Mouse (Mus musculus) thymus, adult 2 months (tissue): ENCODE measurements around the gene Ttc33. TPM values are rescaled to one million over a fixed set of nuclear protein-coding genes. Genes with fewer than 3 reads are reported as not detected.
A peak's percentile ranks its signal among the peaks of the same experiment; 100 is the strongest.

Source experiments
- DNase-seq: peaks from one replicate; pipeline ENCODE4 v3.0.0; 2021
- H3K27ac ChIP-seq: fragments of 200-500 bp; 2 replicates; pipeline ENCODE4 v1.5.1; 2012; ENCODE audit warnings: low read length, control low read depth; ENCODE audit not compliant: control insufficient read depth, insufficient read depth
- H3K27me3 ChIP-seq: fragments of 200-500 bp; 2 replicates; pipeline ENCODE4 v1.6.1; 2012; ENCODE audit warnings: mild to moderate bottlenecking, low read length, moderate library complexity, mixed read lengths; ENCODE audit not compliant: control insufficient read depth, insufficient read depth
- H3K36me3 ChIP-seq: fragments of 200-500 bp; 2 replicates; pipeline ENCODE4 v1.6.1; 2012; ENCODE audit warnings: mild to moderate bottlenecking, low read length, moderate library complexity; ENCODE audit not compliant: control insufficient read depth, insufficient read depth
- H3K4me1 ChIP-seq: fragments of 200-500 bp; replicated peaks from 2 replicates; pipeline ENCODE4 v1.6.1; 2012; ENCODE audit warnings: low read length; ENCODE audit not compliant: control insufficient read depth, insufficient read depth
- H3K4me3 ChIP-seq: fragments of 200-500 bp; 2 replicates; pipeline ENCODE4 v1.5.1; 2012; ENCODE audit warnings: mild to moderate bottlenecking, low read length, control low read depth, moderate library complexity; ENCODE audit not compliant: control insufficient read depth, insufficient read depth
- CTCF ChIP-seq: fragments of 200-500 bp; IDR thresholded peaks from 2 replicates; pipeline ENCODE4 v1.5.1; 2012; ENCODE audit warnings: mild to moderate bottlenecking, control low read depth, low read length, moderate library complexity, borderline replicate concordance; ENCODE audit not compliant: control insufficient read depth, poor library complexity, insufficient read depth; ENCODE audit errors: extremely low read depth
- POLR2A ChIP-seq: fragments of 200-500 bp; IDR thresholded peaks from 2 replicates; pipeline ENCODE4 v1.6.1; 2012; ENCODE audit warnings: mild to moderate bottlenecking, low read length, control low read depth, moderate library complexity; ENCODE audit not compliant: control insufficient read depth, poor library complexity, insufficient read depth; ENCODE audit errors: extremely low read depth
- WGBS: fragments of 180-500 bp; shearing (Covaris S2); methylation state at CpG from one replicate; pipeline ENCODE4 v1.1.7; 2018; 5-methylcytosine and 5-hydroxymethylcytosine counted together
- polyA plus RNA-seq: library from polyadenylated mRNA; depleted of rRNA; stranded (reverse); fragments of >200 nt; gene quantifications from 2 replicates; pipeline ENCODE4 v1.2.3, GENCODE M21; 2012

Gene Ttc33
- polyA plus RNA-seq, 1 experiment = 4.9 TPM

DNA sequence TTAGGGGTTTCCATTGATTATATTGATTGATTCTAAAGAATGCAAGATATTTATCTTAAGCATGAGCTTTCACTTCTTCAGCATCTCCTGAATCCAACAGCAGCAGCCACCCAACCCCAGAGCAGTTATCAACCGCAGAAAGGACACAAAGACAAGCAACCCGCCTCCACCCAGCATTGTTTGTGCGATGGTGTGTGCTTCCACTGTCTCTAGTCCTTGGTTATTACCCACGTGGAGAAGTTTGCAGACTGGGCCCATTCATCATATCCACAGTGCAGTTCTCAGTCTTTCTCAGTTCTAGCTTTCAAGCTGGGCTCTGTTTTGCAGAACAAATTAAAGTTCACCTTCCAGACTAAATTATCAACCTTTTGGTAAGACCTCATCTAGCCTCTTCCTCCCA lies 54.0 kb downstream of the Ttc33 start:
- Histone ChIP-seq H3K4me1 (peaks cover 19% of the 10 kb centered on the region), H3K27ac (peak overlapping the region; percentile 48), H3K36me3 (peaks cover 14% of the 10 kb centered on the region), H3K4me3 (peak overlapping the region; percentile 9; the same call in 1 of the 2 replicates), H3K27me3 (no peaks in the 10 kb centered on the region)
- TF ChIP-seq CTCF (no peak), POLR2A (no peak)
- DNase-seq = no peak
- WGBS = 3% methylated on average over 4 of the region's 4 CpGs

DNA sequence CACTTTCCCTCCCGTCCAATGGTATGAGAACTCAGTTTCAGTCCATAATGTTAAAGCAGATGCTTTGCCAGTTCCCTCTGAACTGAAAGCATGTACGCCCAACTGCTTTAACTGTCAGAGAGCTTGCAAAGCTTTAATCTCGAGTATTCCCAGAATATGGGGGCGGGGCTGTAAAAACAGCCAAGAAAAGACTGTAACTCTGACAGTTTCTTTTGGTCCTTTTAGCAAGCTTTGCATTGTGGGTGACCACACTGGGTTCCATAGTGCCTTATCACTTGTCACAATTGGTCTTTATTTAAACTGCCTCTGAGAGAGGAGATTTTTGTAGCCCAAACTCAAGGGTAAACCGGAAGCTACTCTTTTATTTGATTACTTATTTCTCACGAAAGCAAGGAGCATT lies 54.6 kb downstream of the Ttc33 start:
- H3K4me1 ChIP-seq = peaks cover 19% of the 10 kb centered on the region
- 0 out of 2 replicates have a peak overlapping the region, but pooled peaks have one; percentile 4 for H3K4me3 ChIP-seq
- peak; percentile 42 for DNase-seq
- TF ChIP-seq POLR2A (no peak), CTCF (no peak)
- H3K27ac ChIP-seq = peak overlapping the region; percentile 48
- peaks cover 9% of the 10 kb centered on the region for H3K36me3 ChIP-seq
- H3K27me3 ChIP-seq = no peaks in the 10 kb centered on the region
- 5% methylated on average over 6 of the region's 6 CpGs for WGBS

DNA sequence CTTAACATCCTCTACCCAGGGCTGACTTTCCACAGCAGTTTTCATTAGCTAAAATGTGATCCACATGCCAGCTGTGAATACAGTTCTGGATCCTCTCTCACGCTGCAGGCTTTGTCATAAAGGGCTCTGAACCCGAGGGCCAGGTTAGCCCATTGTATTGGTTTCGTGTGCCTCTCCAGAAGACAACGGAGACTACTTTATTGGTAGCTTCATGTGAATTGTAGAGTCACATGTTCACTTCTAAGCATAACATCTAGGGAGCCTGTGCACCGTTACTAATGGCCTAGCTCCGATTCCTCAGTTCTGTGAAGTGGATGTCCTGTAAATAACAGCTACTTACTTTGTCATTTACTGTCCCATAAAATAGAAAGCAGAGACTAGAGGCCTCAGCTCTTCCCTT lies 55.0 kb downstream of the Ttc33 start:
- Histone ChIP-seq H3K4me1 (peaks cover 18% of the 10 kb centered on the region), H3K27me3 (no peaks in the 10 kb centered on the region), H3K36me3 (peaks cover 4% of the 10 kb centered on the region; the same call in 1 of the 2 replicates), H3K27ac (no peak overlapping the region; the same call in 1 of the 2 replicates), H3K4me3 (peak overlapping the region; percentile 24; the same call in 1 of the 2 replicates)
- no peak for DNase-seq
- WGBS = 10% methylated on average over 6 of the region's 6 CpGs
- TF ChIP-seq CTCF (no peak), POLR2A (no peak)

DNA sequence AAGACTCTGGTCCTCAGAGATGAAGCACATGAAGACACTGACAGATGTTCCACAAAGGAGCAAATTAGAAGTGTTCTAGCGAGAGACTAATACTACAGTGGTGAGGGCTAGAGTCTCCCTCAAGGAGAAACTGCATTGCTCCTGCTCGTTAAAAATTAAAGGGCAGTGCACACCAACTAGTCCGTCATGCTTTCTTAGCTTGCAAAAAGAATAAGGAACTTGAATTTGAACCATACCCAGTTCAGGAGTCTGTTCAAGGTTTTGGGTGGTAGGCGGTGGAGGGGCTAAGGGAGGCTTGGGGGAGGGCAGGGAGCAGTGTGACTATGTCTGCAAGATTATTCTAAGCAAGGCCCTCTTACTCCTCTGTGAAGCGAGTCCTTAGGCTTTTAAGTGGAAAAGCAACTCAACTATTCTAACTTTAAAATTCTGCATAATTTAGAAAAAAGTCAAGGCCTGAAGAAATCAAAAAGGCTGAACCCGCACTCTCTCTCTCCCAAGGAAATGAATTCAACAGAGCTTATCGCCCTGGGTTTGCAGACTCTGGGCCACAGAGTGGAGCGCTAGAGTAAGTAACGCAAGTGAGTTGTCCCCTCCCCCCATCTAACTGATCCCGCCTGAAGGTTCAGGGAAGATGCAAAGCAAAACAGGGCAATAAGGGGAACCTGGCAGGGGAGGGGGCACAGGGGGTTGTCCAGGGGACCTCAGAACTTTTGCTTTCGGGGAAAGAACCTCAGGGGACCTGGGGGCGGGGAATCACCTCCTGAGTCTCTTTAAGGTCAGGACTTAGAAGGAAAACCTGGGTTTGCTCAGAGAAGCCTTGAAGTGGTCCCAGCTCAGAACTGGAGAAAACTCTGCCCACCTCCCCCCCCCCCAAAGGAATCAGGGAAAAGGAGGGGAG lies 56.2 kb downstream of the Ttc33 start:
- 2% methylated on average over 12 of the region's 12 CpGs for WGBS
- peak overlapping the region; percentile 76 for H3K4me3 ChIP-seq
- H3K27ac ChIP-seq = peak overlapping the region; percentile 71
- TF ChIP-seq CTCF (no peak), POLR2A (no peak)
- no peaks in the 10 kb centered on the region for H3K36me3 ChIP-seq
- H3K4me1 ChIP-seq = peaks cover 15% of the 10 kb centered on the region
- peak; percentile 76 for DNase-seq
- H3K27me3 ChIP-seq = no peaks in the 10 kb centered on the region

DNA sequence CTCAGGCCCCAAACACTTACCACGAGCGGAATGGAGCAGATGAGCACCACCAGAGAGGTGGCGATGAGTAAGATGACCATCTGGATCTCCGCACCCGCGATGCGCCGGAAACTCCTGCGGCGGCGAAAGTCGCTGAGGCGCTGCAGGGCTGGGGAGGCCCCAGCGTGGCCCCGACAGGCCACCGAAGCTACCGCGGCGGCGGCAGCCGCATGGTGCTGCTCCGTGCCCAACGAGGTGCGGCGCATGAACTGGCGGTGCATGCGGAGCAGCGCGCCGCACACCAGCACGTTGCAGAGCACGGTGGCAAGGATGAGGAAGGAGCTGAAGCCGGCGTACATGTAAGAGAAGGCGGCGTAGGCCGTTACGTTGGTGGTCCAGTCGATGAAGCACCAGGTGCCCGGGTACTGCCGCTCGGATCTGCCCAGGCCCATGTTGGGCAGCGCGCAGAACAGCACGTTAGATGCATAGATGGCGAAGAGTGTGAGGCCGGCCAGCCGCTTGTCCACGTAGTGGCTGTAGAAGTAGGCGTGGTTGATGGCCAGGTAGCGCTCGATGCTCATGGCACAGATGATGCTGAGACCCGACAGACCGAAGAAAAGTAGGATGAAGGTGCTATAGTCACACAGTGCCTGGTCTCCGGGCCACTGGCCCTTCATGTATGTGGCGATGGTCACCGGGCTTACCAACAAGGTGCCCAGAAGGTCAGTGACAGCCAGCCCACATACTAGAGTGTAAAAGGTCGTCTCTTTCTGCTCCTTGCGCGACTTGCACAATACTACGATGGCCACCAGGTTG lies 57.1 kb downstream of the Ttc33 start:
- DNase-seq = peak; percentile 42
- Histone ChIP-seq H3K36me3 (no peaks in the 10 kb centered on the region), H3K27me3 (no peaks in the 10 kb centered on the region), H3K4me1 (peaks cover 14% of the 10 kb centered on the region), H3K27ac (peak overlapping the region; percentile 71), H3K4me3 (peak overlapping the region; percentile 76)
- 2% methylated on average over 61 of the region's 61 CpGs for WGBS
- TF ChIP-seq POLR2A (no peak), CTCF (no peak)
